Mouse (Mus musculus) heart, postnatal 14 days (tissue): ENCODE data around the gene Ssbp2. TPM values are rescaled to one million over a fixed set of nuclear protein-coding genes. Genes with fewer than 3 reads are reported as not detected.

Experiments used
- microRNA-seq, 2 experiments: library from miRNA; unstranded; fragments of <30 nt; microRNA quantifications; one replicate each; pipeline ENCODE4 v1.2.0; 2021 to 2022
- total RNA-seq, 2 experiments: library from RNA; stranded (reverse); gene quantifications; 2 replicates each; pipeline ENCODE4 v1.2.3; 2021

Gene Ssbp2
- total RNA-seq, 2 experiments from 2014 or later = 50.5 to 51.9 TPM

Small RNA genes lying within 50 kb of the gene (microRNA-seq; reads per million reads assigned to microRNA genes)
- gene Gm27656 = 0 reads per million in 2 experiments

Other genes with a start within 250 kb of the Ssbp2 start
- 10 to 100 TPM; 23.4 to 26.2 TPM for gene Atg10, start 236.3 kb upstream of the Ssbp2 start, total RNA-seq